Mouse (Mus musculus): Measurements from ENCODE around the gene Nup205. TPM values are rescaled to one million over a fixed set of nuclear protein-coding genes. Genes with fewer than 3 reads are reported as not detected.
"Not testable (repeated sequence)": the region's sequence is repeated elsewhere in the genome, so short reads cannot be mapped to it uniquely, and the experiment has no call there.

Gene Nup205
- polyA plus RNA-seq, 1 experiment from 2014 or later: 24.3 TPM

- no peaks in the 10 kb centered on the region for H3K27me3 ChIP-seq
- H3K4me1 ChIP-seq (replicated peaks): peaks cover 14% of the 10 kb centered on the region
- H3K36me3 ChIP-seq: no peaks in the 10 kb centered on the region
- WGBS: under 1% methylated on average over 68 of the region's 69 CpGs
- ATAC-seq (ENCODE audit: low FRiP score): peak; percentile 85
- H3K4me2 ChIP-seq: peak overlapping the region; percentile 88
- H3K9ac ChIP-seq: peak overlapping the region; percentile 93
- H3K4me3 ChIP-seq: peak overlapping the region; percentile 93
- peak overlapping the region; percentile 98 for H3K27ac ChIP-seq
- H3K9me3 ChIP-seq: no peaks in the 10 kb centered on the region
These were observed 540 bp downstream of the Nup205 start for GRCm38 (mm10) chr6:35177650-35178272.

- not testable (repeated sequence) for H3K27me3 ChIP-seq; H3K9me3 ChIP-seq; H3K9ac ChIP-seq; H3K4me2 ChIP-seq; ATAC-seq (ENCODE audit: low FRiP score); H3K4me3 ChIP-seq; H3K36me3 ChIP-seq; H3K27ac ChIP-seq
- H3K4me1 ChIP-seq (replicated peaks): peaks cover 14% of the 10 kb centered on the region
- 94% methylated on average over 3 of the region's 3 CpGs for WGBS
These were observed 2.1 kb downstream of the Nup205 start for GRCm38 (mm10) chr6:35179299-35179698.

- ATAC-seq (ENCODE audit: low FRiP score): no peak
- no peaks in the 10 kb centered on the region for H3K9me3 ChIP-seq
- 90% methylated on average over 1 of the region's 1 CpGs for WGBS
- H3K4me1 ChIP-seq (replicated peaks): 0 out of 2 replicates have a peak, but pooled peaks cover 5% of the 10 kb centered on the region
- no peak overlapping the region for H3K4me2 ChIP-seq
- no peak overlapping the region for H3K27ac ChIP-seq
- H3K27me3 ChIP-seq: no peaks in the 10 kb centered on the region
- H3K4me3 ChIP-seq: no peak overlapping the region
- no peak overlapping the region for H3K9ac ChIP-seq
- H3K36me3 ChIP-seq: peaks cover 44% of the 10 kb centered on the region
These were observed 7.6 kb downstream of the Nup205 start for GRCm38 (mm10) chr6:35184781-35185180.

DNA sequence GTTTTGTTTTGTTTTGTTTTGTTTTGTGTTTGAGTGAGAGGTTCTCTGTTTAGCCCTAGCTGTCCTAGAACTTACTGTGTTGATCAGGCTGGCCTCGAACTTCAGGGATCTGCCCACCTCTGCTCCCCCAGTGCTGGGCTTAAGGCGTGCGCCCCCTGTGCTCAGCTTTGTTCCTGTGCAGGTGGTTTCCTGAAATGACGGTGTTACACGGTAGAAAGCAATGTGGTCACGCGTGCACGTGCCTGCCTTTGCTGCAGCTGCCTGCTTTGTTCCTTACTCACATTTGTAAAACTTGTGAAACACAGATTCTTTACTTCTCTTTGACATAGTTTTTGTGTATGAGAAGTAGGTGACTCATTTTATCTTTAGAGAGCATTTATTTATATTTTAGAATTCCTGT is 14.0 kb downstream of the Nup205 start:
- Histone ChIP-seq H3K36me3 (peaks cover 82% of the 10 kb centered on the region), H3K9me3 (no peaks in the 10 kb centered on the region), H3K4me2 (no peak overlapping the region), H3K4me3 (no peak overlapping the region), H3K27ac (no peak overlapping the region), H3K4me1 (replicated peaks) (no peaks in the 10 kb centered on the region), H3K9ac (no peak overlapping the region), H3K27me3 (no peaks in the 10 kb centered on the region)
- no peak for ATAC-seq (ENCODE audit: low FRiP score)
- 91% methylated on average over 8 of the region's 8 CpGs for WGBS

DNA sequence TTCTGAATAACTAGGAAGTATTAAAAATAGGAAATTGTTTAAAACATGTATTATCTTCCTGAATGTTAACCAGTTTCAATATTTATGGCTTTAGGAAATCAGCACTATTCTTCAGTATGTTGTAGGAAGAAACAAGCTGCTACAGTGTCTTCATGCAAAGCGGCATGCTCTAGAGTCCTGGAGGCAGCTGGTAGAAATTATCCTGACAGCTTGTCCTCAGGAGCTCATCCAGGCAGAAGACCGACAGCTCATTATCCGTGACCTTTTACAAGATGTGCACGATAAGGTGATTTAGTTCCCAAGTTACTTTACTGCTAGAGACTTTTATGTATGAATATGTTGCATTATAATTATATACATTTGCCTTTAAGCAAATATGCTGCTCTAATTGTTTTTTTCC is 48.5 kb downstream of the Nup205 start:
- no peaks in the 10 kb centered on the region for H3K27me3 ChIP-seq
- 82% methylated on average over 4 of the region's 4 CpGs for WGBS
- no peaks in the 10 kb centered on the region for H3K9me3 ChIP-seq
- no peak overlapping the region for H3K4me2 ChIP-seq
- no peak overlapping the region for H3K27ac ChIP-seq
- H3K4me1 ChIP-seq (replicated peaks): no peaks in the 10 kb centered on the region
- no peak overlapping the region for H3K9ac ChIP-seq
- no peak overlapping the region for H3K4me3 ChIP-seq
- peaks cover 57% of the 10 kb centered on the region for H3K36me3 ChIP-seq
- ATAC-seq (ENCODE audit: low FRiP score): no peak

- WGBS: 92% methylated on average over 1 of the region's 1 CpGs
- no peak overlapping the region for H3K4me2 ChIP-seq
- ATAC-seq (ENCODE audit: low FRiP score): no peak
These were observed 52.2 kb downstream of the Nup205 start for GRCm38 (mm10) chr6:35229415-35229814.

DNA sequence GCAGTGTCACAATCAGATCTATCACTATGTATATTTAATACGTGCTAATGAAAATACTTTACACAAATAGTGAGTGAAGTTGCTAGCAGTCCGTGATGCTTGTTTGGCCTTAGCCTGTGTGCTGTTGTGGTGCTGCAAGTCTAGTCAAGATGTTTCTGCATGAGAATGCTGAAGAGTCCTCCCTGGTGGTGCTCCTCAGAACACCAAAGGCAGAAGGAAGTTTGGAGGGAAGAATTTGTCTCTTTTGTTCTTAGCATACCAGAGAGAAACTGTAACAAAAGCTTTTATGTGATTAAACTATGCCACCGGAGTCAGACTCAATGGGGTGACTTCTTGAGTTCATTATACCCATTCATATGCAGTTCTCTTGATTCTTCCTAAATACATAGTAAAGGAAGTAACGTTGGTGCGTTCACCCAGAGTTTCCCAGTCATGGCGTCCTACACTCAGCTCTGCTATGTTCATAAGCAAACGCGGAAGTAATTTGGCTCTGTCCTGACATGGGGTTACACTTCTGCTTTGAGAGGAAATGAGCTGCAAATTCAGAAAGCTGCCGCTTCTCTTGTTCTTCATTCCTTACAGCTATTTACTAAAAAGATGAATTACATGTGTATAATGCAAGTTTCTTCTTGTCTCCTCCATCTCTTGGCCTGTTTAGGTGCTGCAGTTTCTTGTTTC is 59.0 kb downstream of the Nup205 start:
- WGBS: 52% methylated on average over 9 of the region's 9 CpGs
- H3K9me3 ChIP-seq: no peaks in the 10 kb centered on the region

More at GRCm38 (mm10) chr6:35229415-35229814, 52.2 kb downstream of the Nup205 start:
- H3K4me3 ChIP-seq: no peak overlapping the region
- H3K27me3 ChIP-seq: no peaks in the 10 kb centered on the region
- H3K9me3 ChIP-seq: no peaks in the 10 kb centered on the region
- no peaks in the 10 kb centered on the region for H3K4me1 ChIP-seq (replicated peaks)
- no peak overlapping the region for H3K27ac ChIP-seq
- H3K36me3 ChIP-seq: peaks cover 71% of the 10 kb centered on the region
- no peak overlapping the region for H3K9ac ChIP-seq

GRCm38 (mm10) chr6:35243252-35243651 is 66.0 kb downstream of the Nup205 start:
- Histone ChIP-seq H3K36me3 (peaks cover 74% of the 10 kb centered on the region), H3K27me3 (no peaks in the 10 kb centered on the region), H3K9ac (no peak overlapping the region), H3K9me3 (no peaks in the 10 kb centered on the region), H3K4me1 (replicated peaks) (no peaks in the 10 kb centered on the region), H3K4me3 (no peak overlapping the region), H3K27ac (no peak overlapping the region), H3K4me2 (no peak overlapping the region)
- 95% methylated on average over 4 of the region's 4 CpGs for WGBS
- no peak for ATAC-seq (ENCODE audit: low FRiP score)

More for the DNA sequence above, 59.0 kb downstream of the Nup205 start:
- Histone ChIP-seq H3K9ac (no peak overlapping the region), H3K27ac (no peak overlapping the region), H3K4me2 (no peak overlapping the region), H3K4me1 (replicated peaks) (no peaks in the 10 kb centered on the region), H3K4me3 (no peak overlapping the region), H3K27me3 (no peaks in the 10 kb centered on the region), H3K36me3 (peaks cover 79% of the 10 kb centered on the region)
- no peak for ATAC-seq (ENCODE audit: low FRiP score)

- Histone ChIP-seq H3K36me3 (peaks cover 67% of the 10 kb centered on the region), H3K4me2 (no peak overlapping the region), H3K4me1 (replicated peaks) (no peaks in the 10 kb centered on the region), H3K27ac (no peak overlapping the region), H3K4me3 (no peak overlapping the region), H3K27me3 (no peaks in the 10 kb centered on the region), H3K9me3 (no peaks in the 10 kb centered on the region), H3K9ac (no peak overlapping the region)
- no peak for ATAC-seq (ENCODE audit: low FRiP score)
- 85% methylated on average over 9 of the region's 9 CpGs for WGBS
These were observed 66.8 kb downstream of the Nup205 start for GRCm38 (mm10) chr6:35243989-35244388.

- Histone ChIP-seq H3K4me3 (no peak overlapping the region), H3K4me2 (no peak overlapping the region), H3K36me3 (peaks cover 63% of the 10 kb centered on the region), H3K27ac (no peak overlapping the region), H3K27me3 (no peaks in the 10 kb centered on the region), H3K9ac (no peak overlapping the region), H3K4me1 (replicated peaks) (no peaks in the 10 kb centered on the region), H3K9me3 (no peaks in the 10 kb centered on the region)
- 59% methylated on average over 5 of the region's 5 CpGs for WGBS
- ATAC-seq (ENCODE audit: low FRiP score): no peak
These were observed 67.9 kb downstream of the Nup205 start for GRCm38 (mm10) chr6:35245086-35245485.

DNA sequence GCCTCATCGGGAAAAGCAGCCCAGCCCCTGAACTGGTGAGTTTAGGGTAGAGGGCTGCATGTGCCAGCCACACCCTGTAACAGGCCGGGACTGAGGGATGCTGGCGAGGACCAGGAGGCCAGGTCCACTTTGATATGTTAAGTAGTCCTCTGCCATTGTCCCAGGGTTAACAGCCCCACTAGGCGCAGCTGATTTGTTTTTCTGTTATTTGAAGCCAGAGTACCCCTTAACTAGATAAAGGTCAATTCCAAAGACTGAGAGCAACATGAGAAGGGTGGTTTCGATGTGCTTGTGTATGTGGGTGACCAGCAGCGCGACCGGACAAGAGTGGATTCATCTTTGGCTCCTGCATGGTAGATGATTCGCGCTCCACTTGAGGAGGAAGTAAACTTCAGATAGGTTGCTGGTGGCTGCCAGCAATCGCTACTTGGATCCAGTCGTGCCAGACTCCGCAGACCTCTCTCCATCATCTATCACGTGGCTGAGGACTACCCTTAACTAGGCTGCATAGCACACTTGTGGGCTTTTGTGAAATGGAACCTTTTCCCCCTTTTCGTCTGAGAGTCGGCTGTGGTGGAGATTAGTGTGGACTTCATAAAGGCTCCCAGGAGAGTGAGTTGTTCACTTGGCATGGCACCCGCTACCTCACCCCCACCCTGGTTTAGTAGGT is 74.7 kb downstream of the Nup205 start:
- H3K4me1 ChIP-seq (replicated peaks): peaks cover 32% of the 10 kb centered on the region
- no peak; the same call in none of the 2 replicates for ATAC-seq (ENCODE audit: low FRiP score)
- H3K36me3 ChIP-seq: 0 out of 2 replicates have a peak, but pooled peaks cover 3% of the 10 kb centered on the region
- H3K4me3 ChIP-seq: peak overlapping the region; percentile 67
- no peaks in the 10 kb centered on the region for H3K9me3 ChIP-seq
- no peaks in the 10 kb centered on the region for H3K27me3 ChIP-seq
- 63% methylated on average over 17 of the region's 17 CpGs for WGBS
- H3K27ac ChIP-seq: 0 out of 2 replicates have a peak overlapping the region, but pooled peaks have one; percentile 14
- peak overlapping the region; percentile 83; the same call in 1 of the 2 replicates for H3K9ac ChIP-seq
- H3K4me2 ChIP-seq: peak overlapping the region; percentile 78

- Histone ChIP-seq H3K4me2 (peak overlapping the region; percentile 78), H3K9ac (peak overlapping the region; percentile 83), H3K4me1 (replicated peaks) (peaks cover 32% of the 10 kb centered on the region), H3K4me3 (peak overlapping the region; percentile 67), H3K27ac (peak overlapping the region; percentile 79), H3K36me3 (no peaks in the 10 kb centered on the region), H3K27me3 (no peaks in the 10 kb centered on the region), H3K9me3 (no peaks in the 10 kb centered on the region)
- ATAC-seq (ENCODE audit: low FRiP score): peak; percentile 92
- WGBS: 0% methylated on average over 52 of the region's 60 CpGs
These were observed 75.5 kb downstream of the Nup205 start for GRCm38 (mm10) chr6:35252477-35253346.

Measured in hindbrain, embryonic 13.5 days (tissue).